In the genomic region with DNA sequence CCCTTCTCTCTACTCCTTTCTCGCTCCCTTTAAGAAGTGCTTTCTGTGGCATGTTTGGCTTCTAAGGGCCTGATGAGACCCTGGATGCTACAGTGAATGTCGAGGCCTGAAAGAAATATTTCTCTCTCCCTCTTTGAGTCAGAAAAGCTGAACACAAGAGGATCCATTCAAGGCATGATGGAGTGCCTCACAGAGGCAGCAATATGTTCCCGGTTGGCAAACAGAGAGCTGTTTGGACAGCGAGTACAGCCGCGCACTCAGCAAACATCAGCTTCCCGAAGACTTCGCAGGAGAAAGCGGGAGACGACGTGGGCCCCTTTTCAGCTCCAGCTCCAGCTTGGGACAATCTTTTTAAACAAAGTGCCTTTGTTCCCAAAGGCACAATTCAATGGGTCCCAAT, we compare ENCODE assay signal across 10 mouse cellular contexts.
A peak's percentile ranks its signal among the peaks of the same experiment; 100 is the strongest.
DNase-seq lines count a peak whose midpoint lies in the region; ATAC-seq lines count a peak whose summit lies in the region.
"Had no signal": no experiment of that assay in that cellular context is flagged by ENCODE, and none has a peak within 500 bp of the region (broad histone marks: within the 10 kb centered on the region; RNA-seq: fewer than 3 reads in every experiment).

No protein-coding gene starts in this region.

- peak; percentile 80 for ATAC-seq in lung, embryonic 16.5 days (ENCODE audit: low read depth)
- ATAC-seq in forebrain, embryonic 14.5 days, result no peak
- ATAC-seq in stomach, embryonic 16.5 days (ENCODE audit: insufficient read depth, low FRiP score), result peak; percentile 80; the same call in 1 of the 2 replicates
- ATAC-seq in activated CD4-positive, CD25-positive, alpha-beta regulatory T cell, adult 4 months, result no peak

- no peaks in the 10 kb centered on the region for H3K27me3 ChIP-seq in lung, embryonic 16.5 days (ENCODE audit: control insufficient read depth, insufficient read depth, low read depth, low read length)
- no peaks in the 10 kb centered on the region for H3K27me3 ChIP-seq in forebrain, embryonic 14.5 days (replicated peaks; ENCODE audit: control insufficient read depth, insufficient read depth, low read length)
- H3K27me3 ChIP-seq in stomach, embryonic 16.5 days (ENCODE audit: control insufficient read depth, insufficient read depth, low read length), result no peaks in the 10 kb centered on the region
- H3K27me3 ChIP-seq: liver, embryonic 13.5 days had no signal

- no peak overlapping the region for H3K4me3 ChIP-seq in lung, embryonic 16.5 days (ENCODE audit: low read length)
- H3K4me3 ChIP-seq in forebrain, embryonic 14.5 days (ENCODE audit: low read depth, low read length), result no peak overlapping the region
- no peak overlapping the region for H3K4me3 ChIP-seq in stomach, embryonic 16.5 days (replicated peaks; ENCODE audit: low read length)
- H3K4me3 ChIP-seq: liver, embryonic 13.5 days had no signal

- peaks cover 26% of the 10 kb centered on the region for H3K4me1 ChIP-seq in lung, embryonic 16.5 days (replicated peaks; ENCODE audit: control insufficient read depth, insufficient read depth, low read length)
- H3K4me1 ChIP-seq in forebrain, embryonic 14.5 days (ENCODE audit: control insufficient read depth, insufficient read depth, low read length), result peaks cover 5% of the 10 kb centered on the region; the same call in 1 of the 2 replicates
- peaks cover 33% of the 10 kb centered on the region for H3K4me1 ChIP-seq in stomach, embryonic 16.5 days (ENCODE audit: control insufficient read depth, insufficient read depth, low read length)

- H3K9me3 ChIP-seq in lung, embryonic 16.5 days (ENCODE audit: control insufficient read depth, low read length), result no peaks in the 10 kb centered on the region
- H3K9me3 ChIP-seq in forebrain, embryonic 14.5 days (replicated peaks; ENCODE audit: control insufficient read depth, low read length), result no peaks in the 10 kb centered on the region
- H3K9me3 ChIP-seq in stomach, embryonic 16.5 days (replicated peaks; ENCODE audit: control insufficient read depth, low read length), result no peaks in the 10 kb centered on the region
- H3K9me3 ChIP-seq: liver, embryonic 13.5 days had no signal

- no peaks in the 10 kb centered on the region for H3K36me3 ChIP-seq in lung, embryonic 16.5 days (ENCODE audit: control insufficient read depth, insufficient read depth, low read length)
- H3K36me3 ChIP-seq in forebrain, embryonic 14.5 days (ENCODE audit: control insufficient read depth, insufficient read depth, low read length), result no peaks in the 10 kb centered on the region
- H3K36me3 ChIP-seq in stomach, embryonic 16.5 days (ENCODE audit: control insufficient read depth, insufficient read depth, low read length), result no peaks in the 10 kb centered on the region
- H3K36me3 ChIP-seq: liver, embryonic 13.5 days had no signal

- no peak for DNase-seq in lung, postnatal 10 days
- DNase-seq in forebrain, embryonic 14.5 days (ENCODE audit: low spot score), result peak; percentile 49
- DNase-seq in lung, postnatal 14 days, result peak; percentile 29
- no peak for DNase-seq in left cerebral cortex, adult 18-20 months (ENCODE audit: low spot score in 2 of 2)
- no peak for DNase-seq in spleen, postnatal 10 days (ENCODE audit: low spot score in 2 of 2)
- DNase-seq: adrenal gland, postnatal 14 days; liver, embryonic 13.5 days had no signal

- H3K9ac ChIP-seq in lung, embryonic 16.5 days (ENCODE audit: low read length), result peak overlapping the region; percentile 37; the same call in 1 of the 2 replicates
- no peak overlapping the region for H3K9ac ChIP-seq in forebrain, embryonic 14.5 days (ENCODE audit: low read length)
- no peak overlapping the region for H3K9ac ChIP-seq in stomach, embryonic 16.5 days (ENCODE audit: low read length)
- H3K9ac ChIP-seq: liver, embryonic 13.5 days had no signal

- peak overlapping the region; percentile 19 for H3K4me2 ChIP-seq in lung, embryonic 16.5 days (ENCODE audit: low read depth, low read length)
- H3K4me2 ChIP-seq in forebrain, embryonic 14.5 days (ENCODE audit: low read length), result no peak overlapping the region
- H3K4me2 ChIP-seq in stomach, embryonic 16.5 days (ENCODE audit: low read depth, low read length), result peak overlapping the region; percentile 39; the same call in 1 of the 2 replicates
- H3K4me2 ChIP-seq: liver, embryonic 13.5 days had no signal

- 43% methylated on average over 11 of the region's 11 CpGs for WGBS in lung, embryonic 16.5 days
- 18% methylated on average over 11 of the region's 11 CpGs for WGBS in forebrain, embryonic 14.5 days
- 41% methylated on average over 11 of the region's 11 CpGs for WGBS in stomach, embryonic 16.5 days

- peak overlapping the region; percentile 73 for H3K27ac ChIP-seq in lung, embryonic 16.5 days (ENCODE audit: low read length)
- no peak overlapping the region for H3K27ac ChIP-seq in forebrain, embryonic 14.5 days (ENCODE audit: low read depth, low read length)
- peak overlapping the region; percentile 77 for H3K27ac ChIP-seq in stomach, embryonic 16.5 days (ENCODE audit: low read length)
- H3K27ac ChIP-seq: liver, embryonic 13.5 days had no signal

Comparison
In these comparisons a context has a peak if more than half of its experiments do, and no peak if none do; other contexts are left out.
1. DNase-seq: peak in forebrain, embryonic 14.5 days (single experiment) and lung, postnatal 14 days (single experiment); none in lung, postnatal 10 days (single experiment), left cerebral cortex, adult 18-20 months (0 of 2) and spleen, postnatal 10 days (0 of 2).
2. ATAC-seq: peak in lung, embryonic 16.5 days (single experiment) and stomach, embryonic 16.5 days (single experiment); none in forebrain, embryonic 14.5 days (single experiment) and activated CD4-positive, CD25-positive, alpha-beta regulatory T cell, adult 4 months (single experiment).